Mouse (Mus musculus): ENCODE results near the gene Zdhhc6. TPM values are rescaled to one million over a fixed set of nuclear protein-coding genes. Genes with fewer than 3 reads are reported as not detected.

Gene Zdhhc6
- polyA plus RNA-seq, 1 experiment from 2014 or later, result 66.6 TPM

DNA sequence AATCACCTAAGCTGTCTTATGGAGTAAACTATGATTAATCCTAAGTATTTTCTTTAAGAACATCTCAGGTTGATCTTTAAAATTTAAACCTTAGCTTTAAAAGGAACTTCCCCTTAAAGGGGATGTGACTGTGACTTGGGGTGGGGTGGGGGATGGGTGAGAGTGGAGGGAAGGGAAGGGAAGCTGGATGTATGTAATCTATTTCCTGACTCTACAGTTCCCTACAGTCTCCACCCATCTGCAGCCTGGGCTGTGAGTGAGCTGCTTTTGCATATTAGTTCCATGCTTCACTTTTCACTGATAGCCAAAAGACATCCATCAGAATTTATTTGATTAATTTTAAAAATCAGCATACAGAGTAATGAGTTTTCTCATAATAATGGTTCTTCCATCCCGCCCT is 16.5 kb downstream of the Zdhhc6 start:
- H3K4me2 ChIP-seq, result no peak overlapping the region
- 98% methylated on average over 1 of the region's 1 CpGs for WGBS
- H3K9me3 ChIP-seq, result no peaks in the 10 kb centered on the region
- H3K4me1 ChIP-seq (replicated peaks), result no peaks in the 10 kb centered on the region
- H3K36me3 ChIP-seq, result peaks cover 92% of the 10 kb centered on the region
- no peak overlapping the region for H3K9ac ChIP-seq
- H3K27ac ChIP-seq (replicated peaks), result no peak overlapping the region
- no peak for ATAC-seq (ENCODE audit: low read depth)
- H3K4me3 ChIP-seq, result no peak overlapping the region
- no peaks in the 10 kb centered on the region for H3K27me3 ChIP-seq

DNA sequence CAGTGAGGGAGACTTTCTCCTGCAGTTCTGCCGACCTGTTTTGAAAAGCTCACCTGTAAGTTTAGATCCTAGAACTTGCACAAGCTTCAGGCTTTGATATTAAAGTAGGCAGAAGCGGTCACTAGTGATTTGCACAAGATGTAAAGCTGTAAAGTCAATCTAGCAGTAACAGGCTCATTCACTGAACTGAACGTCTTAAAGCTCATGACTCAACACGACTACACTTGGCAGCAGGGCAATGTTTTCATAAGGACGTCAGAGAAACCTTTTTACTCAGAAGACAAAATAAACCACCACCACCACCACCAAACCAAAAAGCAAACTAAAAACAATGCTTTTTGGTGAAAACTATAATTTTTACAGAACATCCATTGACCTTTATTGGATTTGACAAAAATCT is 17.9 kb downstream of the Zdhhc6 start:
- H3K4me2 ChIP-seq, result no peak overlapping the region
- no peaks in the 10 kb centered on the region for H3K27me3 ChIP-seq
- no peak for ATAC-seq (ENCODE audit: low read depth)
- 89% methylated on average over 5 of the region's 5 CpGs for WGBS
- no peak overlapping the region for H3K9ac ChIP-seq
- H3K9me3 ChIP-seq, result no peaks in the 10 kb centered on the region
- no peaks in the 10 kb centered on the region for H3K4me1 ChIP-seq (replicated peaks)
- no peak overlapping the region for H3K27ac ChIP-seq (replicated peaks)
- H3K4me3 ChIP-seq, result no peak overlapping the region
- peaks cover 78% of the 10 kb centered on the region for H3K36me3 ChIP-seq

DNA sequence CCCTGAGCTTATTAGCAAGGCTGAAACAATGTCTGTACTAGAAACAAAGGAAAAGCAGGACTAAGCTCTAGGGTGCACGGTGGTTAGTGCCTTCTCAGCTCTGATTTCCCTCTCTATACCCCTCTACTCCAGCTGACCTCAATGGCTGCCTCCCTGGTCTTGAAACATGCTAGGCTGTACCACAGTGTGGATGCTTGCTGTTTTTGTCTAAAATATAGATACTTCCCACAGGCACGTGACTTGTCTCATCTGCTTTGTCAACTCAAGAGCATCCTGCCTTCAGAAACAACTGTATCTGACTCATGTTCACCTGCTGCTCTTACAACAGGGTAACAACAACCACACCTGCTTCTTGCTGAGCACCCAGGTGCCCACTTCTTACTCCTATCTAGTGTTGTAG is 18.3 kb downstream of the Zdhhc6 start:
- Histone ChIP-seq H3K36me3 (peaks cover 73% of the 10 kb centered on the region), H3K9me3 (no peaks in the 10 kb centered on the region), H3K4me1 (replicated peaks) (no peaks in the 10 kb centered on the region), H3K9ac (no peak overlapping the region), H3K4me3 (no peak overlapping the region), H3K27ac (replicated peaks) (no peak overlapping the region), H3K4me2 (no peak overlapping the region), H3K27me3 (no peaks in the 10 kb centered on the region)
- 98% methylated on average over 2 of the region's 2 CpGs for WGBS
- no peak for ATAC-seq (ENCODE audit: low read depth)

DNA sequence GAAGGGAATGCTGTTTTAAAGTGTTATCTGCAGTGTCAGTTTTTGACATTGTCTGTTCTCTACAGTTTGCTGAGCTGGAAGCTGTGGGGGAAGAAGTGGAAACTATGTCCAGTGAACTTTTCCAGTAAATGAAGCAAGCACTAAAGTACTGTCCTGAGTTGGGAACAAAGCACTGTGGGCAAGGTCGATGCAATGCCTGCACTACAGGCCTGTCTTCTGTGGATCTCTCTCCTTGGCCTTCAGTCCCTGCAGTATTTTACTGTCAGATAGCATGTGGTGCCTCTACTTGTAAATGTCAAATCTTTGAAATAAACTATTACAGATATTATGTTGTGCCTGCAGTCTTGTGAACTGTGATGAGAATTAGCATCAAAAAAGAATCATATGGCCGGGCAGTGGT is 19.5 kb downstream of the Zdhhc6 start:
- Histone ChIP-seq H3K9ac (no peak overlapping the region), H3K4me3 (no peak overlapping the region), H3K36me3 (peaks cover 61% of the 10 kb centered on the region), H3K4me1 (replicated peaks) (no peaks in the 10 kb centered on the region), H3K4me2 (no peak overlapping the region), H3K27me3 (no peaks in the 10 kb centered on the region), H3K27ac (replicated peaks) (no peak overlapping the region), H3K9me3 (no peaks in the 10 kb centered on the region)
- no peak for ATAC-seq (ENCODE audit: low read depth)
- 94% methylated on average over 2 of the region's 2 CpGs for WGBS

DNA sequence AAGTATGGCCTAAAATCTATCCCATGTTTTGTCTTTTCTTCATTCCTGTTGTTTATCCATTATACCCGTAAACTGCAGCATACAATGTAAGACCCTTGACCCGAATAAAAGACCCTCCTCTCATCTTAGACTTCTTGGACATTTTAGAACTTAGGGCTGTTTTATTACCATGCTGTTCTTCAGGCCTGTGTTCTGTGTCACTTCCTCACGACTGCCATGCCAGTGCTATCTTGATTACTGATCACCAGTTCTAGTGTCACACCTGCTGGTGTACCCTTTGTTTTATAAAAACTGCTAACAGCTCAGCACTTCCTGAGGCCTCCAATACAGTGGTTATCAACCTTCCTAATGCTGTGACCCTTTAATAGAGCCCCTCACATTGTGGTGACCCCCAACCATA is 20.3 kb downstream of the Zdhhc6 start:
- Histone ChIP-seq H3K27me3 (no peaks in the 10 kb centered on the region), H3K9ac (no peak overlapping the region), H3K27ac (replicated peaks) (no peak overlapping the region), H3K4me1 (replicated peaks) (no peaks in the 10 kb centered on the region), H3K36me3 (peaks cover 54% of the 10 kb centered on the region), H3K4me3 (no peak overlapping the region), H3K4me2 (no peak overlapping the region), H3K9me3 (no peaks in the 10 kb centered on the region)
- WGBS, result 83% methylated on average over 3 of the region's 3 CpGs
- ATAC-seq (ENCODE audit: low read depth), result no peak

DNA sequence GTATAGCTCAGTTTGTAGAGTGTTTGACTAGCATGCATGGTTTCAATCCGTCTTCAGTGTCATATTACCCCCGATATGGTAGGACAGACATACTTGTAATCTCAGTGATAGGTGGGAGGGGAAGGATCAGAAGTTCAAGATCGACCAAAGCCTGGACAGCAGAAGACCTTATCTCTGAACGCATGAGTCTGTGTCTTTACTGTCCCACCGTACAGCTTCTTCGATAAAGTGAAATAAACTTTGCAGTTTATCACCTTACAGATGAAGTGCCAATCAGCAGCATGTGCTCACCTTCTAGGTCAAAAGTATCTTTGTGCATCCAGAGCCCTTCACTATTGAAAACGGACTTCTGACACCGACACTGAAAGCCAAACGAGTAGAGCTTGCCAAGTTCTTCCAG is 20.8 kb downstream of the Zdhhc6 start:
- WGBS, result 94% methylated on average over 9 of the region's 9 CpGs
- Histone ChIP-seq H3K4me3 (no peak overlapping the region), H3K9ac (no peak overlapping the region), H3K27me3 (no peaks in the 10 kb centered on the region), H3K9me3 (no peaks in the 10 kb centered on the region), H3K4me1 (replicated peaks) (no peaks in the 10 kb centered on the region), H3K36me3 (peaks cover 49% of the 10 kb centered on the region), H3K4me2 (no peak overlapping the region), H3K27ac (replicated peaks) (no peak overlapping the region)
- no peak for ATAC-seq (ENCODE audit: low read depth)

DNA sequence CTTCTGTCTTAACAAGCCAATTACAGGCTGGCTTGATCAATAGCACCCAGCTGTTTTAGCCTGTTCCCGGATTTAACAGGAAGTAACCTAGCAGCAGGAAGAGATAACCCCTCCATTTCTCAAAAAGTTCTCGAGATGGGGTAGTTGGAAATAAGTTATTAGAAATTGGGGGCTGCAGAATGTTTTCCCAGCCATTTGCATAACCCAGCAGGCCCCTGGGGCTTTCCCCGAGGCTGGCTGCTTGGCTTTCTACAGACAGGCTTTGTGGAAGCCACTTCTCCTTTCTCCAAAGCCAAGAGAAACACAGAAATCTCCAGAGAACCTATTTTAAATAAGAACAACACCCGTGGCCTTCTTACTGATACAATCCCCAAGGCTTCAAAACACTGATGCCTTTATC is 22.7 kb downstream of the Zdhhc6 start:
- no peaks in the 10 kb centered on the region for H3K27me3 ChIP-seq
- H3K27ac ChIP-seq (replicated peaks), result no peak overlapping the region
- H3K9me3 ChIP-seq, result no peaks in the 10 kb centered on the region
- H3K4me3 ChIP-seq, result no peak overlapping the region
- WGBS, result 40% methylated on average over 4 of the region's 4 CpGs
- no peak for ATAC-seq (ENCODE audit: low read depth)
- peaks cover 40% of the 10 kb centered on the region for H3K36me3 ChIP-seq
- no peaks in the 10 kb centered on the region for H3K4me1 ChIP-seq (replicated peaks)
- H3K4me2 ChIP-seq, result no peak overlapping the region
- no peak overlapping the region for H3K9ac ChIP-seq

DNA sequence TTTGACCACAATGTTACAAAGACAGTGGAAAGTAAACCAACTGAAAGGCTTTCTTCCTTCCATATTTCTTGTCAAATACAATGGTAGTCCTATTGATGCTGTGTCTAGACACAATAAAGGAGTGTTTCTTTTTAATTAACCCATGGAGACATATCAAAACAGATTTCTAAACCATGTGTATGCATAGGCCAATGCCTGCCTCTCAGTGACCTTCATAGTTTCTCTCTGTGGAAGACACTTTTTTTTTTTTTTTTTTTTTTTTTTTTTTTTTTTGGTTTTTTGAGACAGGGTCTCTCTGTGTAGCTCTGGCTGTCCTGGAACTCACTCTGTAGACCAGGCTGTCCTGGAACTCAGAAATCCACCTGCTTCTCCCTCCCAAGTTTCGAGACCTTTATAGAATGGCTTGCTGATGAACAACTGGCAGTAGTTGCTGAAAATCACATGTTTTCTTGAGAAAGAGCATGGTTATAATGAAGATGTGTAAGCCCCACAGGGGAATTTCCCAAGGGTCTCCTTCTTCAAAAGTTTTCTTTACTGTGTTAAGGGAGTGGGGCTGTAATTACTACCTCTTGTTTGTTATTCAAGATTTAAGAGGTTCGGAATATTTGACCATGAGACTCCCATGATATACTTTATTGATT is 23.5 kb downstream of the Zdhhc6 start:
- no peaks in the 10 kb centered on the region for H3K9me3 ChIP-seq
- no peaks in the 10 kb centered on the region for H3K27me3 ChIP-seq
- peaks cover 40% of the 10 kb centered on the region for H3K36me3 ChIP-seq
- whole genome bisulfite sequencing, result 93% methylated on average over 2 of the region's 2 CpGs
- H3K4me3 ChIP-seq, result no peak overlapping the region
- ATAC-seq (ENCODE audit: low read depth), result no peak
- no peak overlapping the region for H3K9ac ChIP-seq
- H3K4me2 ChIP-seq, result no peak overlapping the region
- H3K4me1 ChIP-seq (replicated peaks), result no peaks in the 10 kb centered on the region
- no peak overlapping the region for H3K27ac ChIP-seq (replicated peaks)

DNA sequence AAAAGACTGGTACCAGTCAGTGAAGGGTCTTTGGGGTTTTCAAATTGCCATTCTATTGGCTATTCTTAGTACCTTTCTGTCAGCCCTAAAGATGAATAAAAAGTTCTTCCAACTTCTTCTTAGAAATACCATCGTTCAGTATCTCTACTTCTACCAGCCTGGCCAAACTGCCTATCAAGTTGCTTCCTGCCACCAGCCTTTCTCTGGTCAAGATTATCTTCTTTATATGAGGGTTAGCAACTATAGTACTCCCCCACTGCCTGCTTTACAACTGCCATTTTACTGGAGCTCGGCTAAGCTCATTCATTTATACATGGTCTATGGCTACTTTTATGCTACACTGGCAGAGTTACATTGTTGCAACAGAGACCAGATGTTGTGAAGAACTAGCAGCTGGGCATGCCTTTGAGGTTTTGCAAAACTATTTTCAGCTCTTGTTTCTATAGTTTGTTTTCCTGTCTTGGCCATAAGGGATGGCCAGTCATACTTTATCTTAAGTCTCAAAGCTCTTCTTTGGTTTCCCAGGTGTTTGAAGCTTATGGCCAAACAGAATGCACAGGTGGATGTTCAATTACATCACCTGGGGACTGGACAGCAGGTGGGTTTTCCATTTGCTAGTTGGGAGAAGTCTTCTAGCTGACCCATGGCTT is 25.1 kb downstream of the Zdhhc6 start:
- ATAC-seq (ENCODE audit: low read depth), result no peak

DNA sequence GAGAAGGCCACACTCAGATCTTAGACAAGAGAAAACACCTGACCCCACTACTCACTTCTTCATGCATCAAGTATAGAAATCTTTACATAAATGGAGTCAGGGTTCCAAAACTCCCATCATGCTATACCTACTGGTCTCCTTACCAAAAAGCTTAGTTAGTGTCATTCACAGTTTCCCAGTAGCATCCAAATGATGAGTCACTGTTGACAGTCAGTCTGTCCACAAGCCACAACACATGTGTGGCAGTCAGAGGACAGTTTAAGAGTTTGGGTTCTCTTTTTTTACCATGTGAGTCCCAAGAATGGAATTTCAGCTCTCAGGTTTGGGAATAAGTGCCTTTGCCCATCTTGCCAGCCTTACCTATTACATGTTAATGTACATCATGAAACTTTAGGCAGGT is 26.9 kb downstream of the Zdhhc6 start:
- no peak for ATAC-seq (ENCODE audit: low read depth)

More for the DNA sequence above, 25.1 kb downstream of the Zdhhc6 start:
- no peaks in the 10 kb centered on the region for H3K9me3 ChIP-seq
- H3K27ac ChIP-seq (replicated peaks), result no peak overlapping the region
- no peak overlapping the region for H3K4me3 ChIP-seq
- peaks cover 28% of the 10 kb centered on the region for H3K36me3 ChIP-seq
- no peak overlapping the region for H3K9ac ChIP-seq
- no peak overlapping the region for H3K4me2 ChIP-seq
- H3K27me3 ChIP-seq, result no peaks in the 10 kb centered on the region
- H3K4me1 ChIP-seq (replicated peaks), result no peaks in the 10 kb centered on the region
- WGBS, result 82% methylated on average over 2 of the region's 2 CpGs

DNA sequence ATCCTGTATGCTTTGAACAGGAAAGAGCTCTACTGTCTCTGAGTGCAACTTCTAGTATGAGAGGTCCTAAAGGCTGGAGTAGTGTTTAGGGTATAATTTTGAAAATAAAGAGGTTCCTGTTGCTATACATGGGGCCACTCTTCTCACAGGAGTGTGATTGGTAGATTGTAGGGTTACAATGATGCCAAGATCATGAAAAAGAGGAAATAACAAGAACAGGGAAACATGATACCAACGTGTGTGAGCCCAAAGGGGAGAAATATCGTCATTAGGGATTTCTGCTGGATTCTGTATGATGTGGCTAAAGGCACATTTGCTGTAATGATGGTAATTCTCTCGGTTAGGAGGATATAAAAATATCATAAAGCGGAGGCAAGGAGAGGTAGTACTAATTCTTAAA is 29.8 kb downstream of the Zdhhc6 start:
- Histone ChIP-seq H3K4me1 (replicated peaks) (no peaks in the 10 kb centered on the region), H3K27me3 (no peaks in the 10 kb centered on the region), H3K9me3 (no peaks in the 10 kb centered on the region), H3K27ac (replicated peaks) (no peak overlapping the region), H3K4me3 (no peak overlapping the region), H3K9ac (no peak overlapping the region), H3K4me2 (no peak overlapping the region), H3K36me3 (peaks cover 21% of the 10 kb centered on the region)
- ATAC-seq (ENCODE audit: low read depth), result no peak
- 90% methylated on average over 4 of the region's 4 CpGs for WGBS

More for the DNA sequence above, 26.9 kb downstream of the Zdhhc6 start:
- H3K4me1 ChIP-seq (replicated peaks), result no peaks in the 10 kb centered on the region
- no peak overlapping the region for H3K27ac ChIP-seq (replicated peaks)
- no peak overlapping the region for H3K4me3 ChIP-seq
- H3K9ac ChIP-seq, result no peak overlapping the region
- H3K36me3 ChIP-seq, result peaks cover 16% of the 10 kb centered on the region
- no peak overlapping the region for H3K4me2 ChIP-seq
- no peaks in the 10 kb centered on the region for H3K9me3 ChIP-seq
- no peaks in the 10 kb centered on the region for H3K27me3 ChIP-seq

DNA sequence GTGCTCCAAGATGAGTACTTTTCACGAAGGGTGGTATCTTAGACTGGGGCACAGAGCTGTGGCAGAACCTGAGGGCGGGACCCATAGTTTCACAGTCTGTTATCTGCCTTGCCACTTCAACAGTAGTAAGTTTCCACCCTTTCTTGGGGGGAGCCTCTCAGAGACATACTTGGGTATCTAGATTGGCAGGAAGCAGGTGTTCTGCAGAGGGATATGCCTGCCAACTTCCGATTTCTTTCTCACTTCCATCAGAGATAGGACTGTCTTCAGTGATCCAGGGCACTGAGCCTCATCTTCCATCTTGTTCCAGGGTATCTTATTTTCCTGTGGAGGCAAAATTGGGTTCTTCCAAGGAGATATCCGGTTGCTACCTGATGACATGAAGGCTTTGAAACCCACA is 31.7 kb downstream of the Zdhhc6 start:
- no peak overlapping the region for H3K4me3 ChIP-seq
- ATAC-seq (ENCODE audit: low read depth), result no peak
- WGBS, result 97% methylated on average over 4 of the region's 4 CpGs
- no peaks in the 10 kb centered on the region for H3K27me3 ChIP-seq
- H3K4me1 ChIP-seq (replicated peaks), result no peaks in the 10 kb centered on the region
- no peaks in the 10 kb centered on the region for H3K9me3 ChIP-seq
- peaks cover 27% of the 10 kb centered on the region for H3K36me3 ChIP-seq
- H3K9ac ChIP-seq, result no peak overlapping the region
- no peak overlapping the region for H3K4me2 ChIP-seq
- no peak overlapping the region for H3K27ac ChIP-seq (replicated peaks)

DNA sequence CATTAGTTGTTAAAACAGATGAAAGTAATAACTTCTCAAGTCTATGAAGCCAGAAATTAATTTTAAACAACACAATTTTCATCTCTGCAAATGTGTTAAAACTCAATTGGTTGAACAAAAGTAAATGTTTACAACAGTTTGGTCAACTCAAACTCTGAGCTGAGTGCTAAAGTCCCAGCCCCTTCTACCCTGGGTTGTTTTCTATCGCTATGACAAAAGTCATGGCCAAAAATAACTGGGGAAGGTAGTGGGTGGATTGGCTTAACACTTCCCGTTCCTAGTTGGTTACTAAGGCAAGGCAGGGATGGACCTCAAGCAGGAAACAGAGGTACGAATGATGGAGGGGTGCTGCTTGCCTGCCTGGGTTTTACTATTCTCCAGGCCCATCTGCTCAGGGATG is 39.1 kb downstream of the Zdhhc6 start:
- Histone ChIP-seq H3K9ac (no peak overlapping the region), H3K36me3 (peaks cover 11% of the 10 kb centered on the region; the same call in 1 of the 2 replicates), H3K27ac (replicated peaks) (no peak overlapping the region), H3K4me2 (no peak overlapping the region), H3K4me1 (replicated peaks) (no peaks in the 10 kb centered on the region), H3K4me3 (no peak overlapping the region), H3K27me3 (no peaks in the 10 kb centered on the region), H3K9me3 (no peaks in the 10 kb centered on the region)
- WGBS, result 89% methylated on average over 3 of the region's 3 CpGs
- no peak for ATAC-seq (ENCODE audit: low read depth)
